Comparison of ENCODE assay signal across 20 mouse cellular contexts in the genomic region with DNA sequence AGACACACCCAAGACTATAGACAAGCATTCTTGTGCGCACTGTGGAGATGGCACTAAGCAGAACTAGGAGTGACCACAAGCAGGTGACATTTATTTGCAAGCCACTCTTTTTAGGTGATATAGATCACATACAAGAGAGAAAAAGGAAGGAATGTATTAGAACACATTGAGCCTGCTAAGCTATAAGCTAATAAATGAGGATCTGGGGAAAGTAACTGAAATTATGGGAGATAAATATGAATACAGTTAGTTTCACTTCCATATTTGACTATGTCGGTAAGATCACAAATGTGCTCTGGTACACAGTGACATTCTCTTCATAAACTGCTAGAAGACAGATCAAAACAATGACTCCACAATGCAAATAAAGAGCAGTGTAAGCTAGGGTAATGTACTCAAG.
"Had no signal": no experiment of that assay in that cellular context is flagged by ENCODE, and none has a peak within 500 bp of the region (broad histone marks: within the 10 kb centered on the region; RNA-seq: fewer than 3 reads in every experiment).

No protein-coding gene starts in this region.

- H3K36me3 ChIP-seq: stomach, embryonic 15.5 days had no signal

- H3K27me3 ChIP-seq: midbrain, embryonic 12.5 days; neural tube, embryonic 13.5 days; neural tube, embryonic 15.5 days; stomach, embryonic 15.5 days had no signal

- H3K4me3 ChIP-seq: midbrain, embryonic 12.5 days; myocyte; neural tube, embryonic 13.5 days; neural tube, embryonic 15.5 days; stomach, embryonic 15.5 days had no signal

- H3K4me2 ChIP-seq: lung, embryonic 14.5 days; midbrain, embryonic 12.5 days; neural tube, embryonic 13.5 days; neural tube, embryonic 15.5 days; stomach, embryonic 15.5 days had no signal

- DNase-seq: lung, adult 18-20 months; lung, embryonic 14.5 days; lung, postnatal 10 days; lung, postnatal 4 days; midbrain, embryonic 14.5 days; retina, postnatal 1 day; right cerebral cortex, adult 18-20 months; right cerebral cortex, postnatal 25 days; right cerebral cortex, postnatal 4 days; spleen, adult 18-20 months; thymus, adult 2 months; thymus, postnatal 25 days; thymus, postnatal 4 days had no signal

- H3K9me3 ChIP-seq: midbrain, embryonic 12.5 days; neural tube, embryonic 13.5 days; neural tube, embryonic 15.5 days; stomach, embryonic 15.5 days had no signal

- H3K27ac ChIP-seq: midbrain, embryonic 12.5 days; neural tube, embryonic 13.5 days; neural tube, embryonic 15.5 days; stomach, embryonic 15.5 days; stomach, postnatal 0 days had no signal

- ATAC-seq: midbrain, embryonic 16.5 days had no signal

- H3K4me1 ChIP-seq: neural tube, embryonic 13.5 days; neural tube, embryonic 15.5 days; stomach, embryonic 15.5 days had no signal

- H3K9ac ChIP-seq: lung, embryonic 14.5 days; midbrain, embryonic 12.5 days; neural tube, embryonic 13.5 days; neural tube, embryonic 15.5 days; stomach, embryonic 15.5 days had no signal
